Mouse (Mus musculus) midbrain, embryonic 13.5 days (tissue): Measurements from ENCODE around the gene Ceacam18. TPM values are rescaled to one million over a fixed set of nuclear protein-coding genes. Genes with fewer than 3 reads are reported as not detected.

Experiments
- ATAC-seq: fragments of 200-750 bp; cut with Nextera tagmentation; 2 replicates; pipeline ENCODE4 v1.8.0; 2017; ENCODE audit warnings: mild to moderate bottlenecking, moderate TSS enrichment, moderate library complexity
- H3K27ac ChIP-seq: fragments of 300-500 bp; sonication (generic); 2 replicates; pipeline ENCODE4 v1.5.1; 2015; ENCODE audit warnings: inconsistent platforms, mild to moderate bottlenecking, moderate library complexity
- H3K27me3 ChIP-seq: fragments of 300-500 bp; sonication (generic); 2 replicates; pipeline ENCODE4 v1.6.1; 2015; ENCODE audit warnings: mild to moderate bottlenecking, inconsistent platforms
- H3K36me3 ChIP-seq: fragments of 300-500 bp; sonication (generic); 2 replicates; pipeline ENCODE4 v1.6.1; 2015; ENCODE audit warnings: mild to moderate bottlenecking, inconsistent platforms
- H3K4me1 ChIP-seq: fragments of 300-500 bp; sonication (generic); replicated peaks from 2 replicates; pipeline ENCODE4 v1.6.1; 2015; ENCODE audit warnings: inconsistent platforms
- H3K4me2 ChIP-seq: fragments of 300-500 bp; sonication (generic); replicated peaks from 2 replicates; pipeline ENCODE4 v1.6.1; 2015; ENCODE audit warnings: moderate library complexity, mild to moderate bottlenecking, inconsistent platforms
- H3K4me3 ChIP-seq: fragments of 300-500 bp; sonication (generic); replicated peaks from 2 replicates; pipeline ENCODE4 v1.5.1; 2015; ENCODE audit warnings: mild to moderate bottlenecking, inconsistent platforms
- H3K9ac ChIP-seq: fragments of 300-500 bp; sonication (generic); replicated peaks from 2 replicates; pipeline ENCODE4 v1.6.1; 2015; ENCODE audit warnings: mild to moderate bottlenecking, inconsistent platforms
- H3K9me3 ChIP-seq: fragments of 300-500 bp; sonication (generic); 2 replicates; pipeline ENCODE4 v1.6.1; 2016; ENCODE audit warnings: mild to moderate bottlenecking, inconsistent platforms
- WGBS: fragments of 180-500 bp; shearing (Covaris S2); methylation state at CpG from one replicate; pipeline ENCODE4 v1.1.7; 2015; 5-methylcytosine and 5-hydroxymethylcytosine counted together
- polyA plus RNA-seq: library from polyadenylated mRNA; unstranded; fragments of >200 nt; fragmentation: Nextera tagmentation; extraction: Ambion mirVana; gene quantifications from 2 replicates; pipeline ENCODE4 v1.2.1, GENCODE M21; 2015

Gene Ceacam18
- not detected in 2 replicates for polyA plus RNA-seq

- Histone ChIP-seq H3K36me3 (no peaks in the 10 kb centered on the region), H3K4me2 (no peak within 1 kb of the TSS), H3K27ac (no peak within 1 kb of the TSS), H3K4me1 (no peaks in the 10 kb centered on the region), H3K9me3 (no peaks in the 10 kb centered on the region), H3K4me3 (no peak within 1 kb of the TSS), H3K27me3 (no peaks in the 10 kb centered on the region), H3K9ac (no peak within 1 kb of the TSS)
- no peak for ATAC-seq
- 80% methylated on average over 6 of the region's 6 CpGs for whole genome bisulfite sequencing
Observed at GRCm38 (mm10) chr7:43634500-43634899, at the start of gene Ceacam18. TSS of gene Ceacam18 (plus strand) at chr7:43634707.

- peaks cover 60% of the 10 kb centered on the region for H3K36me3 ChIP-seq
- no peaks in the 10 kb centered on the region for H3K27me3 ChIP-seq
- H3K9me3 ChIP-seq, result no peaks in the 10 kb centered on the region
- H3K4me3 ChIP-seq, result no peak overlapping the region
- peaks cover 26% of the 10 kb centered on the region for H3K4me1 ChIP-seq
- ATAC-seq, result no peak
- WGBS, result 95% methylated on average over 5 of the region's 5 CpGs
- no peak overlapping the region for H3K4me2 ChIP-seq
- no peak overlapping the region for H3K9ac ChIP-seq
- no peak overlapping the region for H3K27ac ChIP-seq
Observed at GRCm38 (mm10) chr7:43584790-43585189, 49.7 kb upstream of the Ceacam18 start.

- Histone ChIP-seq H3K9ac (no peak overlapping the region), H3K9me3 (no peaks in the 10 kb centered on the region), H3K4me1 (peaks cover 16% of the 10 kb centered on the region), H3K36me3 (no peaks in the 10 kb centered on the region), H3K27ac (no peak overlapping the region), H3K4me2 (no peak overlapping the region), H3K27me3 (no peaks in the 10 kb centered on the region), H3K4me3 (no peak overlapping the region)
- ATAC-seq, result no peak
- WGBS, result 12% methylated on average over 5 of the region's 5 CpGs
Observed at GRCm38 (mm10) chr7:43601884-43602283, 32.6 kb upstream of the Ceacam18 start.

- ATAC-seq, result peak; percentile 92
- 17% methylated on average over 41 of the region's 41 CpGs for WGBS
- peak within 1 kb of the TSS; percentile 55 for H3K9ac ChIP-seq
- peaks cover 17% of the 10 kb centered on the region for H3K4me1 ChIP-seq
- no peaks in the 10 kb centered on the region for H3K9me3 ChIP-seq
- H3K36me3 ChIP-seq, result no peaks in the 10 kb centered on the region
- H3K27me3 ChIP-seq, result 0 out of 2 replicates have a peak, but pooled peaks cover 4% of the 10 kb centered on the region
- H3K4me3 ChIP-seq, result peak within 1 kb of the TSS; percentile 44
- peak within 1 kb of the TSS; percentile 80 for H3K4me2 ChIP-seq
- H3K27ac ChIP-seq, result no peak within 1 kb of the TSS
Observed at GRCm38 (mm10) chr7:43606896-43607742, 27.4 kb upstream of the Ceacam18 start, which contains the start of gene Zfp819. TSS of gene Zfp819 (plus strand) at chr7:43607169.

GRCm38 (mm10) chr7:43607743-43608287 lies 26.7 kb upstream of the Ceacam18 start:
- Histone ChIP-seq H3K36me3 (no peaks in the 10 kb centered on the region), H3K4me2 (peak overlapping the region; percentile 80), H3K9ac (no peak overlapping the region), H3K9me3 (no peaks in the 10 kb centered on the region), H3K27ac (no peak overlapping the region), H3K4me1 (peaks cover 11% of the 10 kb centered on the region), H3K4me3 (no peak overlapping the region; the same call in 1 of the 2 replicates), H3K27me3 (0 out of 2 replicates have a peak, but pooled peaks cover 4% of the 10 kb centered on the region)
- WGBS, result 38% methylated on average over 5 of the region's 5 CpGs
- peak; percentile 55; the same call in 1 of the 2 replicates for ATAC-seq

- H3K4me3 ChIP-seq, result no peak overlapping the region
- H3K4me1 ChIP-seq, result peaks cover 11% of the 10 kb centered on the region
- no peaks in the 10 kb centered on the region for H3K9me3 ChIP-seq
- no peak for ATAC-seq
- no peaks in the 10 kb centered on the region for H3K36me3 ChIP-seq
- no peak overlapping the region for H3K4me2 ChIP-seq
- no peak overlapping the region for H3K9ac ChIP-seq
- H3K27ac ChIP-seq, result no peak overlapping the region
- 78% methylated on average over 7 of the region's 7 CpGs for WGBS
- H3K27me3 ChIP-seq, result 0 out of 2 replicates have a peak, but pooled peaks cover 4% of the 10 kb centered on the region
Observed at GRCm38 (mm10) chr7:43608316-43608824, 26.1 kb upstream of the Ceacam18 start.

- no peaks in the 10 kb centered on the region for H3K27me3 ChIP-seq
- H3K9me3 ChIP-seq, result no peaks in the 10 kb centered on the region
- H3K4me1 ChIP-seq, result no peaks in the 10 kb centered on the region
- no peak overlapping the region for H3K4me3 ChIP-seq
- no peak overlapping the region for H3K4me2 ChIP-seq
- ATAC-seq, result no peak
- H3K9ac ChIP-seq, result no peak overlapping the region
- H3K36me3 ChIP-seq, result no peaks in the 10 kb centered on the region
- WGBS, result 88% methylated on average over 14 of the region's 14 CpGs
- no peak overlapping the region for H3K27ac ChIP-seq
Observed at GRCm38 (mm10) chr7:43613816-43614551, 20.5 kb upstream of the Ceacam18 start.

GRCm38 (mm10) chr7:43622927-43623326 lies 11.6 kb upstream of the Ceacam18 start:
- H3K36me3 ChIP-seq, result no peaks in the 10 kb centered on the region
- no peak overlapping the region for H3K9ac ChIP-seq
- no peak for ATAC-seq
- H3K27ac ChIP-seq, result no peak overlapping the region
- H3K27me3 ChIP-seq, result no peaks in the 10 kb centered on the region
- no peak overlapping the region for H3K4me2 ChIP-seq
- no peaks in the 10 kb centered on the region for H3K9me3 ChIP-seq
- H3K4me1 ChIP-seq, result 0 out of 2 replicates have a peak, but pooled peaks cover 7% of the 10 kb centered on the region
- WGBS, result 85% methylated on average over 7 of the region's 7 CpGs
- H3K4me3 ChIP-seq, result no peak overlapping the region

- Histone ChIP-seq H3K27ac (no peak overlapping the region), H3K4me1 (0 out of 2 replicates have a peak, but pooled peaks cover 7% of the 10 kb centered on the region), H3K27me3 (no peaks in the 10 kb centered on the region), H3K4me2 (peak overlapping the region; percentile 33), H3K4me3 (no peak overlapping the region), H3K9me3 (no peaks in the 10 kb centered on the region), H3K36me3 (no peaks in the 10 kb centered on the region), H3K9ac (0 out of 2 replicates have a peak overlapping the region, but pooled peaks have one; percentile 14)
- WGBS, result 14% methylated on average over 10 of the region's 10 CpGs
- peak; percentile 48; the same call in 1 of the 2 replicates for ATAC-seq
Observed at GRCm38 (mm10) chr7:43623819-43624218, 10.7 kb upstream of the Ceacam18 start.

- H3K4me2 ChIP-seq, result no peak overlapping the region
- H3K9me3 ChIP-seq, result no peaks in the 10 kb centered on the region
- H3K4me3 ChIP-seq, result no peak overlapping the region
- no peak overlapping the region for H3K27ac ChIP-seq
- H3K9ac ChIP-seq, result no peak overlapping the region
- no peaks in the 10 kb centered on the region for H3K36me3 ChIP-seq
- 49% methylated on average over 3 of the region's 3 CpGs for WGBS
- H3K4me1 ChIP-seq, result 0 out of 2 replicates have a peak, but pooled peaks cover 7% of the 10 kb centered on the region
- no peaks in the 10 kb centered on the region for H3K27me3 ChIP-seq
- peak; percentile 53; the same call in 1 of the 2 replicates for ATAC-seq
Observed at GRCm38 (mm10) chr7:43625065-43625464, 9.4 kb upstream of the Ceacam18 start.

- Histone ChIP-seq H3K27ac (no peak overlapping the region), H3K4me3 (no peak overlapping the region), H3K9ac (no peak overlapping the region), H3K27me3 (no peaks in the 10 kb centered on the region), H3K9me3 (no peaks in the 10 kb centered on the region), H3K36me3 (no peaks in the 10 kb centered on the region), H3K4me2 (no peak overlapping the region), H3K4me1 (0 out of 2 replicates have a peak, but pooled peaks cover 7% of the 10 kb centered on the region)
- 88% methylated on average over 8 of the region's 8 CpGs for WGBS
- no peak for ATAC-seq
Observed at GRCm38 (mm10) chr7:43625794-43626422, 8.6 kb upstream of the Ceacam18 start.
